ENCODE assay signal across 28 mouse cellular contexts in genomic region chr17:50658901-50659300, GRCm38 (mm10).
DNase-seq lines count a peak whose midpoint lies in the region; ATAC-seq and TF ChIP-seq lines count a peak whose summit lies in the region.
"Had no signal": no experiment of that assay in that cellular context is flagged by ENCODE, and none has a peak within 500 bp of the region (broad histone marks: within the 10 kb centered on the region; RNA-seq: fewer than 3 reads in every experiment).

No protein-coding gene starts in this region.

- no peak for DNase-seq in forebrain, embryonic 14.5 days (ENCODE audit: low spot score)
- peak; percentile 1 for DNase-seq in heart, postnatal 4 days
- no peak for DNase-seq in heart, adult 2 months
- peak; percentile 18 for DNase-seq in testis, postnatal 10 days (ENCODE audit: low spot score)
- DNase-seq in testis, postnatal 14 days (ENCODE audit: low spot score) = no peak
- DNase-seq: adrenal gland, adult 8-10 months; adrenal gland, postnatal 14 days; adrenal gland, postnatal 36 days; B cell, adult 2 months; cerebellum, adult 11 months; cerebellum, adult 18-20 months; cerebellum, adult 8-10 months; cerebellum, adult 9-11 months; cerebellum, postnatal 14 days; cerebellum, postnatal 36 days; embryo, embryonic 11 days had no signal

- 0 out of 2 replicates have a peak, but pooled peaks have one; percentile 26 for ATAC-seq in forebrain, embryonic 16.5 days
- no peak for ATAC-seq in forebrain, embryonic 14.5 days
- ATAC-seq: activated CD4-positive, CD25-positive, alpha-beta regulatory T cell, adult 4 months; CD4-positive, CD25-positive, alpha-beta regulatory T cell, adult 4 months; forebrain, embryonic 15.5 days; Patski had no signal

- no peaks in the 10 kb centered on the region for H3K36me3 ChIP-seq in forebrain, embryonic 16.5 days (ENCODE audit: control insufficient read depth, insufficient read depth)
- no peaks in the 10 kb centered on the region for H3K36me3 ChIP-seq in forebrain, embryonic 14.5 days (ENCODE audit: control insufficient read depth, insufficient read depth, low read length)
- H3K36me3 ChIP-seq in heart, adult 2 months (ENCODE audit: control insufficient read depth, insufficient read depth, low read length) = no peaks in the 10 kb centered on the region
- H3K36me3 ChIP-seq: embryonic facial prominence, embryonic 13.5 days; embryonic facial prominence, embryonic 15.5 days; forebrain, embryonic 12.5 days; forebrain, embryonic 15.5 days; G1E had no signal

- H3K9me3 ChIP-seq in forebrain, embryonic 16.5 days (ENCODE audit: control insufficient read depth, low read length) = no peaks in the 10 kb centered on the region
- no peaks in the 10 kb centered on the region for H3K9me3 ChIP-seq in forebrain, embryonic 14.5 days (replicated peaks; ENCODE audit: control insufficient read depth, low read length)
- H3K9me3 ChIP-seq: embryonic facial prominence, embryonic 13.5 days; embryonic facial prominence, embryonic 15.5 days; forebrain, embryonic 12.5 days; forebrain, embryonic 15.5 days had no signal

- H3K27me3 ChIP-seq in forebrain, embryonic 16.5 days (replicated peaks; ENCODE audit: control insufficient read depth, insufficient read depth, low read length) = no peaks in the 10 kb centered on the region
- H3K27me3 ChIP-seq in forebrain, embryonic 14.5 days (replicated peaks; ENCODE audit: control insufficient read depth, insufficient read depth, low read length) = no peaks in the 10 kb centered on the region
- no peaks in the 10 kb centered on the region for H3K27me3 ChIP-seq in heart, adult 2 months (ENCODE audit: control insufficient read depth, insufficient read depth, low read length)
- H3K27me3 ChIP-seq: CH12.LX; embryonic facial prominence, embryonic 13.5 days; embryonic facial prominence, embryonic 15.5 days; forebrain, embryonic 12.5 days; forebrain, embryonic 15.5 days had no signal

- WGBS in forebrain, embryonic 16.5 days = 93% methylated on average over 8 of the region's 8 CpGs
- 95% methylated on average over 8 of the region's 8 CpGs for WGBS in forebrain, embryonic 14.5 days
- WGBS in heart, adult 2 months = 90% methylated on average over 8 of the region's 8 CpGs

- no peak overlapping the region for H3K9ac ChIP-seq in forebrain, embryonic 16.5 days (replicated peaks; ENCODE audit: low read depth, low read length)
- H3K9ac ChIP-seq in forebrain, embryonic 14.5 days (ENCODE audit: low read length) = no peak overlapping the region
- H3K9ac ChIP-seq in heart, adult 2 months (ENCODE audit: low read depth, low read length) = no peak overlapping the region
- H3K9ac ChIP-seq: embryonic facial prominence, embryonic 13.5 days; embryonic facial prominence, embryonic 15.5 days; forebrain, embryonic 12.5 days; forebrain, embryonic 15.5 days had no signal

- intact Hi-C loops in heart, adult 2 months (cut with DNase I) = no loop called here

- H3K27ac ChIP-seq in forebrain, embryonic 16.5 days (ENCODE audit: low read length) = no peak overlapping the region
- H3K27ac ChIP-seq in forebrain, embryonic 14.5 days (ENCODE audit: low read depth, low read length) = no peak overlapping the region
- no peak overlapping the region for H3K27ac ChIP-seq in heart, adult 2 months
- H3K27ac ChIP-seq: embryonic facial prominence, embryonic 13.5 days; embryonic facial prominence, embryonic 15.5 days; forebrain, embryonic 10.5 days; forebrain, embryonic 12.5 days; forebrain, embryonic 15.5 days had no signal

- no peaks in the 10 kb centered on the region for H3K4me1 ChIP-seq in forebrain, embryonic 16.5 days (replicated peaks; ENCODE audit: control insufficient read depth, insufficient read depth, low read length)
- H3K4me1 ChIP-seq in forebrain, embryonic 14.5 days (ENCODE audit: control insufficient read depth, insufficient read depth, low read length) = no peaks in the 10 kb centered on the region
- H3K4me1 ChIP-seq in heart, adult 2 months (ENCODE audit: control insufficient read depth, insufficient read depth, low read length) = peaks cover 2% of the 10 kb centered on the region; the same call in 1 of the 2 replicates
- H3K4me1 ChIP-seq: embryonic facial prominence, embryonic 13.5 days; embryonic facial prominence, embryonic 15.5 days; forebrain, embryonic 15.5 days had no signal

- TF ChIP-seq CTCF in heart, adult 2 months (IDR thresholded peaks at IDR 0.05) = no peak

- no peak overlapping the region for H3K4me3 ChIP-seq in forebrain, embryonic 16.5 days (replicated peaks; ENCODE audit: low read length)
- H3K4me3 ChIP-seq in forebrain, embryonic 14.5 days (ENCODE audit: low read depth, low read length) = no peak overlapping the region
- no peak overlapping the region for H3K4me3 ChIP-seq in heart, adult 2 months
- H3K4me3 ChIP-seq: embryonic facial prominence, embryonic 13.5 days; embryonic facial prominence, embryonic 15.5 days; erythroblast, embryonic 14.5 days; forebrain, embryonic 10.5 days; forebrain, embryonic 12.5 days; forebrain, embryonic 15.5 days had no signal

- no peak overlapping the region for H3K4me2 ChIP-seq in forebrain, embryonic 16.5 days (ENCODE audit: low read length)
- no peak overlapping the region for H3K4me2 ChIP-seq in forebrain, embryonic 14.5 days (ENCODE audit: low read length)
- H3K4me2 ChIP-seq: embryonic facial prominence, embryonic 13.5 days; embryonic facial prominence, embryonic 15.5 days; forebrain, embryonic 12.5 days; forebrain, embryonic 15.5 days had no signal

- TF ChIP-seq POLR2A in heart, adult 2 months (IDR thresholded peaks at IDR 0.05; ENCODE audit: insufficient read depth, low read depth, low read length) = no peak

- no peak for TF ChIP-seq EP300 in heart, adult 2 months (IDR thresholded peaks at IDR 0.05; ENCODE audit: insufficient read depth, low read depth, low read length)

- no peaks in the 10 kb centered on the region for H3K79me2 ChIP-seq in heart, adult 2 months (replicated peaks; ENCODE audit: control insufficient read depth, insufficient read depth, low read length)

Comparison
In these comparisons a context has a peak if more than half of its experiments do, and no peak if none do; other contexts are left out.
1. DNase-seq: peak in heart, postnatal 4 days (single experiment) and testis, postnatal 10 days (single experiment); none in forebrain, embryonic 14.5 days (single experiment), heart, adult 2 months (0 of 2) and testis, postnatal 14 days (single experiment).